Mouse (Mus musculus) small intestine, adult 2 months (tissue): Measurements from ENCODE around the gene Abcb8. TPM values are rescaled to one million over a fixed set of nuclear protein-coding genes. Genes with fewer than 3 reads are reported as not detected.
A peak's percentile ranks its signal among the peaks of the same experiment; 100 is the strongest.

Source experiments
- H3K27ac ChIP-seq: fragments of 200-500 bp; 2 replicates; pipeline ENCODE4 v1.5.1; 2012; ENCODE audit warnings: low read depth, low read length, control low read depth, inconsistent platforms; ENCODE audit not compliant: insufficient read depth
- H3K27me3 ChIP-seq: fragments of 200-500 bp; 2 replicates; pipeline ENCODE4 v1.6.1; 2012; ENCODE audit warnings: mild to moderate bottlenecking, moderate library complexity, low read length, inconsistent platforms; ENCODE audit not compliant: control insufficient read depth, insufficient read depth
- H3K36me3 ChIP-seq: fragments of 200-500 bp; 2 replicates; pipeline ENCODE4 v1.6.1; 2012; ENCODE audit warnings: mild to moderate bottlenecking, low read length, control low read depth, inconsistent platforms; ENCODE audit not compliant: control insufficient read depth, insufficient read depth
- H3K4me1 ChIP-seq: fragments of 200-500 bp; 2 replicates; pipeline ENCODE4 v1.6.1; 2012; ENCODE audit warnings: low read length, inconsistent platforms, mixed read lengths; ENCODE audit not compliant: control insufficient read depth, insufficient read depth, insufficient read length
- H3K4me3 ChIP-seq: fragments of 200-500 bp; 2 replicates; pipeline ENCODE4 v1.5.1; 2012; ENCODE audit warnings: low read depth, mild to moderate bottlenecking, control low read depth, inconsistent platforms, low read length, moderate library complexity
- CTCF ChIP-seq: fragments of 200-500 bp; IDR thresholded peaks from 2 replicates; pipeline ENCODE4 v1.5.1; 2012; ENCODE audit warnings: low read depth, mild to moderate bottlenecking, control low read depth, inconsistent platforms, low read length, moderate library complexity, mixed read lengths; ENCODE audit not compliant: insufficient replicate concordance, insufficient read length; ENCODE audit errors: extremely low read depth
- POLR2A ChIP-seq: fragments of 200-500 bp; IDR thresholded peaks from 2 replicates; pipeline ENCODE4 v1.6.1; 2012; ENCODE audit warnings: low read depth, mild to moderate bottlenecking, control low read depth, inconsistent platforms, low read length, moderate library complexity
- WGBS: fragments of 180-500 bp; shearing (Covaris S2); methylation state at CpG from one replicate; pipeline ENCODE4 v1.1.7; 2018; 5-methylcytosine and 5-hydroxymethylcytosine counted together
- polyA plus RNA-seq: library from polyadenylated mRNA; depleted of rRNA; stranded (reverse); fragments of >200 nt; gene quantifications from 2 replicates; pipeline ENCODE4 v1.2.3, GENCODE M21; 2012

Gene Abcb8
- polyA plus RNA-seq, 1 experiment, result 83.7 TPM

DNA sequence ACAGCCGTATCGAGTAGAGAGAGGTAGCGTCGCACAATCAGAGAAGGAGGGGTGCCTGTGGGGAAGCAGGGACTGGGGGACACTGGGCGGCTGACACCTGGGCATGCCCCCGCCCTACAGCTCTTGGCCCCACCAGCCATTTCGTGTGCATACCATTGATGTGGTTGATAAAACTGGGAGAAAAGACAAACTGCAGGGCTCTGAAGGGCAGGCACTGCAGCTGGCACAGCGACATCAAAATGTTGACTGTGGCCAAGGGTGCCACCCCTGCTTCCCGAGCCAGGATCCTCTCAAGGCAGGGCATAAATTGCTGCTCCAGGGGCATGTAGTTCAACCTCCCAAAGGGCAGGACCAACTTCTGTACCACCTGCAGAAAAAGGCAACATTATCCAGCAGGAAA is 48.6 kb downstream of the Abcb8 start:
- Histone ChIP-seq H3K27me3 (no peaks in the 10 kb centered on the region), H3K27ac (no peak overlapping the region), H3K36me3 (peaks cover 48% of the 10 kb centered on the region), H3K4me1 (peaks cover 19% of the 10 kb centered on the region), H3K4me3 (no peak overlapping the region)
- WGBS, result 68% methylated on average over 9 of the region's 9 CpGs
- TF ChIP-seq CTCF (no peak), POLR2A (no peak)

DNA sequence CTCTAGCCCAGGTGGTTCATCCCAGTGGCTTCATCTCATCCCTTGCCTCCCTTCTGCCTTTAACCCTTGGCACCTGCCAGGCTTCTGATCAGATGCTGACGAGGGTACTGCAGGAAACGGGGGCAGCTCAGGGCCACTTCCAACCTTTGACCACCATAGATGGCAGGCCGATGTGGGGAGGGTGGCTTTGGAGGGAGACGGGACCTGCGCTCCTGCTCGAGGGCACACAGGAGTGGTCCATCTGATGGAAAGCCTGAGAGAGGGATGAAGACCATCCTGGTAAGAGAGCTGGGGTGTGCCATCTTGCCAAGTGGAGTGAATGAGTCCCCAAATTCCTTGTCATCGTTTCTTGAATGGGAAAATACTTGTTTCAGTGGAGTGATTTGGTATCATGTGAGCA is 49.7 kb downstream of the Abcb8 start:
- TF ChIP-seq POLR2A (no peak), CTCF (no peak)
- WGBS, result 84% methylated on average over 7 of the region's 7 CpGs
- Histone ChIP-seq H3K4me3 (no peak overlapping the region), H3K36me3 (peaks cover 43% of the 10 kb centered on the region), H3K27me3 (no peaks in the 10 kb centered on the region), H3K4me1 (peaks cover 23% of the 10 kb centered on the region), H3K27ac (no peak overlapping the region)

DNA sequence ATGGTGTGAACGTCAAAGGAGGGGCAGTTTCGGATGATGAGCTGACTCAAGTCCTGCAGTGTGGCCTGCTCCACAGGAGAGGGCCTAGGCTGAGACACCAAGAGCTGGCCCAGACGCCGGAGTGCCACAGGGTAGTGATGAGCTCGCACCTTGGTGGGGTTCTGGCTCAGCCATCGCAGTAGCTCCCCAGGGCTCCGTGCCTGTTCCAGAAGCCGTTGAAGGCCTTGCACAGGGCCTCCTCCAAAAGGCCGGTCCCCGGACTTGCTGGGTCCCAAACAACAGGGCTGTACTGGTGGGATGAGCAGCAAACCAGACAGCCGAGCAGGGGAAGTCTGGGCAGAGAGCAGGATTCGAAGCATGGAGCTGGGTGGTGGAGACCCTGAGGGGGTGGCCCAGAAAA is 50.5 kb downstream of the Abcb8 start:
- Histone ChIP-seq H3K4me3 (peak overlapping the region; percentile 97), H3K4me1 (peaks cover 23% of the 10 kb centered on the region), H3K36me3 (peaks cover 37% of the 10 kb centered on the region), H3K27me3 (no peaks in the 10 kb centered on the region), H3K27ac (peak overlapping the region; percentile 72; the same call in 1 of the 2 replicates)
- TF ChIP-seq POLR2A (no peak), CTCF (no peak)
- 84% methylated on average over 12 of the region's 12 CpGs for WGBS

- peaks cover 23% of the 10 kb centered on the region for H3K4me1 ChIP-seq
Observed at GRCm38 (mm10) chr5:24444746-24445427, 51.4 kb downstream of the Abcb8 start, which contains the start of gene Fastk. TSS of gene Fastk (minus strand) at chr5:24445287.

DNA sequence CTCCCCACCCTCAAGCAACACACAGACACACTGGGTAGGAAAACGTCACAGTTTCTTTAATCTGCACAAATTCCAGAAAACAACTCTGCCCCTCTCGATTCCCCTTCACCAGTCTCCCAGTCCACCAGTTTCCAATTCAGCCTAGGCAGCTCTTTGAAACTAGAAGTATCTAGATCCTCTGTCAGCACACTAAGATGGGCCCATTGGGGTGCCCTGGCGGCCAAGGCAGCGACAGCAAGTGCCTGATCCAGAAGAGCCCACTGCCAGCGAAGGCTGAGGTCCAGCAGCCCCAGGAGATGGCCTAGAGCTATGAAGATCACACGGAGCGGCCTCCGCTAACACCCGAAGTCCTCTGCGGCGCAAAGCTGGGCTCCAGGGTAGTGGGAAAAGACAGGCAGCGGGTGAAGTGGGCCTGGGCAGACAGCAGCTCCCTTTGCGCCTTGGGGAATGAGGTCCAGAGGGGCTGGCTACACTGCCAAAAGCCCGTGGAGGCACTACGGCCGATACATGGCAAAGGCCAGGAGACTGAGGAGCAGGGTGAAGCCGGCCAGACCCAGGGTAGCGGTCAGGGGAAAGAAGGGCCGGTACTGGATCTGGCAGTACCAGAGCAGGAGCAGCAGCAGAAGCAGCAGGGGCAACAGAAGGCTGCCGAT is 52.1 kb downstream of the Abcb8 start:
- WGBS, result 62% methylated on average over 20 of the region's 20 CpGs

More at GRCm38 (mm10) chr5:24444746-24445427, 51.4 kb downstream of the Abcb8 start, which contains the start of gene Fastk:
- TF ChIP-seq CTCF (no peak), POLR2A (peak; percentile 74)
- Histone ChIP-seq H3K4me3 (peak within 1 kb of the TSS; percentile 97), H3K36me3 (peaks cover 27% of the 10 kb centered on the region), H3K27me3 (no peaks in the 10 kb centered on the region), H3K27ac (peak within 1 kb of the TSS; percentile 72)
- WGBS, result 1% methylated on average over 60 of the region's 60 CpGs

DNA sequence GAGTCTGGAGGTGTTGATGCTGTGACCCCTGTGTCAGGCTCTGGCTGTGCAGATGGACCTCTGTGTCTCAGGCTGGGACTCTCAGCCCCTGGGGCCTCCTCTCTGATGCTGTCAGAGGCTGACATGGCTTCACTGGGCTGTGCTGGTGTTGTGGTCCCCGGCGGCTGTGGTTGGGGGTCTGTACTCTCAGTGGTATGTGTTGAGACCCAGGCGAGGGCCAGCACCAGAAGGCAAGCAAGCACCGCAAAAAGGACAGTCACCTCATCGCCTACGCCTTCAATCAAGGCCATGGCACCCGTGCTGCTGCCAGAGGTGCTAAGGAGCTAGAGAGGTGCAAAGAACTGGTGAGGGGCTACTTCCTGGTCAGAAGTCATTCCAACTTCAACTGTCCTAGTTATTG is 53.2 kb downstream of the Abcb8 start:
- WGBS, result 95% methylated on average over 7 of the region's 7 CpGs
- Histone ChIP-seq H3K27me3 (no peaks in the 10 kb centered on the region), H3K4me3 (no peak overlapping the region), H3K4me1 (peaks cover 25% of the 10 kb centered on the region), H3K36me3 (peaks cover 10% of the 10 kb centered on the region), H3K27ac (no peak overlapping the region)
- TF ChIP-seq CTCF (no peak), POLR2A (no peak)

More for the DNA sequence above, 52.1 kb downstream of the Abcb8 start:
- peaks cover 23% of the 10 kb centered on the region for H3K4me1 ChIP-seq
- H3K27ac ChIP-seq, result peak overlapping the region; percentile 69
- peak overlapping the region; percentile 97 for H3K4me3 ChIP-seq
- TF ChIP-seq POLR2A, result no peak
- TF ChIP-seq CTCF, result no peak
- no peaks in the 10 kb centered on the region for H3K27me3 ChIP-seq
- H3K36me3 ChIP-seq, result peaks cover 20% of the 10 kb centered on the region

GRCm38 (mm10) chr5:24447624-24448298 is 54.3 kb downstream of the Abcb8 start, which contains the start of gene Tmub1:
TSS of gene Tmub1 (minus strand) at chr5:24447854.
- peaks cover 26% of the 10 kb centered on the region for H3K4me1 ChIP-seq
- peak; percentile 57; the same call in 1 of the 2 replicates for TF ChIP-seq POLR2A
- TF ChIP-seq CTCF, result no peak
- peak within 1 kb of the TSS; percentile 62 for H3K27ac ChIP-seq
- peaks cover 3% of the 10 kb centered on the region; the same call in 1 of the 2 replicates for H3K36me3 ChIP-seq
- H3K4me3 ChIP-seq, result peak within 1 kb of the TSS; percentile 90
- WGBS, result 2% methylated on average over 34 of the region's 34 CpGs
- H3K27me3 ChIP-seq, result no peaks in the 10 kb centered on the region
